Mouse (Mus musculus): ENCODE measurements around the gene Pln.

Pln gene

DNA sequence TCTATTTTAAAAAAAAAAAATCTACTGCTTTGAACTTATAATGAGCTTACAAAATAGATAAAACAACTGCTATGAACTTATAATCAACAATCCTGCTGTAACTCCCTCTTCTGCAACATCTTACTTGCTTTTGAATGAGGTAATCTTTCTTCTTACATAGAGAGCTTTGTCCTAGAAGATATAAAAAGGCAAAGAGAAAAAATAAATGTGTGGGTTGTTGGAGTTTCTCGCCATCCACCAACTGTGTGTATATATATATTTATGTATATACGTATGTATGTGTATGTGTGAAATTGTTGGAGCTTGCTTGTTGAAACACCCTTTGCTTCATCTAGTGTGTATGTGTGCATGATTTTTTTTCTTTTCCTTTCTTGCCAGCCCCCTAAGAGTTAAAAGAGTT, 29.8 kb downstream of the Pln start:
- DNase-seq: no peak

DNA sequence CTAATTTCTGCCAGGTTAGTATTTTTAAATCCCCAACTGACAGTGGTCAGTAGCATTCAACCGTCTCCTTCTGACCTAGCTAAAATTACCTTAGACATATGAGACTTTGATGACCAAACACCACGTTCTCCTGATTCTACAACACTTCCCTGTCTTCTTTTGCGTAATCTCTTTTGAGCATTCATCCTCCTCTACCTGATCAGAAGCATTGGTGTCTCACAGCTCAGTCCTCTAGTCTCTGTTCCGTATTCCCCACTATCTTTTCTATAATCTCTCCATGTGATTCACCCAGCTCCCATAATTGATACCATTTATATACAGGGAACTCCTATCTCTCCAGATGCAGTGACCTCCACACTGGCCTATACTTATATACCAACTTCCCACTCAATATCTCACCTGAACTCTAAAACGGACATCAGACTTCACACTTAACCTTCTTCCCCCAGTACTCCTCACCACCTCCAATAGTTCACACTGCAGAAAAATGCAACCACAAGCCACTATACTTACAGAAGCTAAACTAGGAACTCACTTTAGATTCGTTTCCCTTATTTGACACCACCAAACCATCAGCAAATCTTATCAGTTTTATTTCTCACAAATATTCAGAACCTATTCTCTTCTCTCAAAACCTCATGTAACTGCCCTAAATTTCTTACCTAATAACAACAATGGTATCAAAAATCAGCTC, 36.6 kb downstream of the Pln start:
- DNase-seq: no peak

- DNase-seq: no peak
Observed at GRCm38 (mm10) chr10:53377096-53377495, 39.6 kb downstream of the Pln start.

DNA sequence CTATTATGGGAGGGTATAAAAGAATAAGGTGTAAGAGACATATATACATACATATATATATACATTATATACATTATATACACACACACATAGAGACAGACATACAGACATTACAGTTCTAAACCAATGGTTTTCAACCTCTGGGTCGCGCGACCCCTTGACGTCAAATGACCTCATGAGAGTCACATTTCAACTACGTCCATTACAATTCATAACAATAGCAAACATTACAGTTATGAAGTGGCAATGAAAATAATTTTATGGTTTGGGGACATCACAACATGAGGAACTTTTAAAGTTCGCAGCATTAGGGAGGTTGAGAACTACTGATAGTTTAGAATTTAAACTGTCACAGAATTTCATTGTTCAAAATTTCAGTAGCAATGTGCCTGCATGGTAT, 40.8 kb downstream of the Pln start:
- no peak for DNase-seq

DNA sequence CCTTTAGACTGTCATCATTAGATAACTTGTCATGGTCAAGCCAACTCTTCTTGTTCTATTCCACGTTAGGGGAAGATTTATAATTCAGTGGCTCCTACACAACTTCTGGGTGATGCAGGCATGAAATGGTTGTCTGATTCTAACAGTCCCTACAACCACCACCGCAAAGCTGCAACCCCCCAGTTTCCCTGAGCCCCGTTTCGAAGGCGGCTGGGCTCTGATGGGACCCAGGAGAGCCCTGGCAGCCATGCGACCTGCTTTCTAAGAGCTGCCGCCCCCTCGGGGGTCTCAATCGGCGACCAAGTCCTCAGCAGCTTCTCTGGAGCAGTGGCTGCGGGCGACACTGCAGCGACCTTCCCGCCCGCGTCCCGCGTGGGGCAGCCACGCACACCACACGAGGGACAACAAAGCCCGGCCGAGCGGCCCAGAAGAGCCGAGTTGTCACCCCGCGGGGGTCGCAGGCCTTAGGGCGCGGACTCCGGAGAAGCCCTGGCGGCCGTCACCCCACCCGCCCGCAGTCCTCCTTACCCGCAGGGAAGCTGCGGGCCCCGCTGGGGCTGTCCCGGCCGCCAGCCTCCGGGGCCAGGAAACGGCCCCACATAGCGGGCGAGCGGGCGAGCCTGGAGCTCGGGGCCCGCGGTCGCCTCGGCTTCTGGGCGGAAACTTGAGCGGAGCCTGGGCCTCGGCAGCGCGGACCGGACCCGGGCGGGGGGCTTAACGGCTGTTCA, 41.7 kb downstream of the Pln start:
- DNase-seq: peak; percentile 37

DNA sequence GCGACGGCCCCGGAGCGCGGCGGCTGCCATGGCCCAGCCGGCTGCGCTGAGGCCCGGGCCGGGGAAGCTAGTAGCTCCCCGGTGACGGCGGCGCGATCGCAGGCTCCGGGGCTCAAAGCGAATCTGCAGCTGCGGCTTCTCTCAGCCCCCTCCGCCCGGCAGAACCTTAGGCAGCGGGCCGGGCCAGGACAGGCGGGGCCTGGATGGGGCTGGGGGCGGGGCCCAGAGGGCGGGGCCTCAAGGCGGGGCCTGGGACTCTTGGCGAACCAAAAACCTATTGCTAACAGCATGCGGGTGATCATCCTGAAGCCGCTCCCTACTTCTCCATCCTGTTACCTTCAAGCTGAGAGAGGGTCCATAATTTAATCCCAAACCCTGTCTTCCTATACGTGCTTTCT, 42.2 kb downstream of the Pln start, which contains the start of gene Cep85l:
TSS of gene Cep85l (minus strand) at position 239 of the 398 bp plus-strand sequence.
- peak; percentile 90 for DNase-seq

DNA sequence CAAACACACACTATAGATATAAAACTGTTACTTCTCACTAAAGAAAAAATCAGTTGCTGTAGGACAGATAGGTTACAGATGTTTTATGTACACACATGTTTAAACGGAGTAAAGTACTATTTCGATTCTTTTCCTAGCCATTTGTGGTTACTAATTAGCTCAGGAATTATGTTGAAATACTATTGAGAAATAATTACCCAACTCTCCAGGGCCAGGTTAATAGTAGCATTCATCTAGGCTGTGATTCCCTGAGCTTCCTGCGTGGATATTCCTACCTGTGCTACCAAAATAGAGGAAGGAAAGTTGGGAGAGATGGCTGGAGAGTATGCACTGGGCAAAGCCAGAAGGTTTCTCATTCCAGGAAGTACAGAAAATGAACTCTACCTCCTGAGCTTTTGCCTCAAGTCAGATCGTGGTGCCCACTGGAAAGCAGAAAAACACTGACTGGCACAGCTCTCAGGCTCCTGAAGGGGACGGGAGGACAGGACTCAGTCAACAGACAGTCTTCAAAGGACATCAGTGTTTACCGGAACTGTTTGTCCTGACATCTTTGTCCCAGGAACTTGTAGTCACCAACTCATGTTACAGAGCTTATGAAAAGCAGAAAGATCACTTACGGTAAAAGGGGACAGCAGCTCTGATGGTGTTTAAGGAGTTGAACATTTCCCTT, 45.4 kb downstream of the Pln start:
- no peak for DNase-seq

GRCm38 (mm10) chr10:53384896-53385295, 47.4 kb downstream of the Pln start:
- no peak for DNase-seq

- no peak for DNase-seq
Observed at GRCm38 (mm10) chr10:53385438-53385837, 48.0 kb downstream of the Pln start.

GRCm38 (mm10) chr10:53388227-53388920, 50.9 kb downstream of the Pln start:
- peak; percentile 23 for DNase-seq

GRCm38 (mm10) chr10:53394923-53395629, 57.6 kb downstream of the Pln start:
- DNase-seq: no peak

Data from right cerebral cortex, adult 18-20 months (tissue).